Mouse (Mus musculus) G1E (cell line): ENCODE results near the gene Adrb1.

ENCODE experiments used
- CTCF ChIP-seq: IDR thresholded peaks from 2 replicates; pipeline ENCODE4 v1.5.1; 2012; ENCODE audit warnings: low read depth, low read length, inconsistent platforms, mixed read lengths
- GATA1 ChIP-seq: IDR thresholded peaks from 2 replicates; pipeline ENCODE4 v1.6.1; 2012; ENCODE audit warnings: borderline replicate concordance, low read length, inconsistent platforms, mixed read lengths
- GATA2 ChIP-seq: IDR thresholded peaks from 2 replicates; pipeline ENCODE4 v1.6.1; 2012; ENCODE audit warnings: low read depth, low read length, inconsistent platforms, borderline replicate concordance
- POLR2AphosphoS5 ChIP-seq: IDR thresholded peaks from 2 replicates; pipeline ENCODE4 v1.6.1; 2012; ENCODE audit warnings: low read depth, low read length, inconsistent platforms; ENCODE audit not compliant: insufficient replicate concordance
- TAL1 ChIP-seq: conservative IDR thresholded peaks from 2 replicates; pipeline ENCODE4 v1.6.1; 2012; ENCODE audit warnings: low read depth, low read length, inconsistent platforms, mixed read lengths

GRCm38 (mm10) chr19:56677611-56678010, 44.4 kb upstream of the Adrb1 start:
- TF ChIP-seq CTCF (no peak), TAL1 (no peak), GATA1 (no peak), POLR2AphosphoS5 (no peak), GATA2 (no peak)
